Mouse (Mus musculus) ES-Bruce4 (cell line): ENCODE measurements at regions not wholly inside any gene's neighbourhood (a gene's known extent, or its start where the extent isn't known, plus 50 kb on each side); places are given as distances from the start of the nearest gene placed in this dataset.

Source experiments
- H3K27ac ChIP-seq: 2 replicates; pipeline ENCODE4 v1.5.1; 2012; ENCODE audit warnings: low read length, inconsistent platforms; ENCODE audit not compliant: insufficient read depth
- H3K27me3 ChIP-seq: 2 replicates; pipeline ENCODE4 v1.6.1; 2012; ENCODE audit warnings: mild to moderate bottlenecking, low read length, inconsistent platforms; ENCODE audit not compliant: control insufficient read depth, poor library complexity, insufficient read depth, severe bottlenecking
- H3K36me3 ChIP-seq: 2 replicates; pipeline ENCODE4 v1.6.1; 2012; ENCODE audit warnings: inconsistent platforms, mild to moderate bottlenecking, low read length, moderate library complexity; ENCODE audit not compliant: control insufficient read depth, poor library complexity, insufficient read depth, severe bottlenecking
- H3K4me1 ChIP-seq: one replicate; pipeline ENCODE4 v1.8.1; 2011; ENCODE audit warnings: low read length; ENCODE audit not compliant: control insufficient read depth, insufficient read depth
- H3K4me3 ChIP-seq: 2 replicates; pipeline ENCODE4 v1.5.1; 2011; ENCODE audit warnings: low read depth, mild to moderate bottlenecking, low read length
- H3K9ac ChIP-seq: 2 replicates; pipeline ENCODE4 v1.6.1; 2012; ENCODE audit warnings: low read depth, mild to moderate bottlenecking, inconsistent platforms; ENCODE audit not compliant: poor library complexity, severe bottlenecking
- H3K9me3 ChIP-seq: replicated peaks from 2 replicates; pipeline ENCODE4 v1.6.1; 2012; ENCODE audit warnings: mild to moderate bottlenecking, low read length, inconsistent platforms; ENCODE audit not compliant: control insufficient read depth, poor library complexity, insufficient read depth, severe bottlenecking
- CTCF ChIP-seq: IDR thresholded peaks from one replicate; pipeline ENCODE4 v1.8.1; 2011; ENCODE audit warnings: low read depth, low read length
- EP300 ChIP-seq: IDR thresholded peaks from 2 replicates; pipeline ENCODE4 v1.6.1; 2011; ENCODE audit warnings: low read depth, low read length; ENCODE audit not compliant: insufficient read depth
- POLR2A ChIP-seq: IDR thresholded peaks from one replicate; pipeline ENCODE4 v1.8.1; 2011; ENCODE audit warnings: low read length; ENCODE audit not compliant: insufficient read depth

GRCm38 (mm10) chr6:147727644-147728533, 252.3 kb downstream of the Ccdc91 start:
- no peak overlapping the region for H3K4me3 ChIP-seq
- no peaks in the 10 kb centered on the region for H3K36me3 ChIP-seq
- no peaks in the 10 kb centered on the region for H3K27me3 ChIP-seq
- H3K27ac ChIP-seq = no peak overlapping the region
- H3K9ac ChIP-seq = no peak overlapping the region
- TF ChIP-seq EP300 = no peak
- no peak for TF ChIP-seq POLR2A
- no peak for TF ChIP-seq CTCF
- H3K9me3 ChIP-seq = no peaks in the 10 kb centered on the region
- no peaks in the 10 kb centered on the region for H3K4me1 ChIP-seq

- H3K9me3 ChIP-seq = no peaks in the 10 kb centered on the region
- no peaks in the 10 kb centered on the region for H3K36me3 ChIP-seq
- H3K9ac ChIP-seq = no peak overlapping the region
- no peak overlapping the region for H3K4me3 ChIP-seq
- no peak for TF ChIP-seq EP300
- no peak for TF ChIP-seq CTCF
- no peak for TF ChIP-seq POLR2A
- H3K4me1 ChIP-seq = no peaks in the 10 kb centered on the region
- H3K27ac ChIP-seq = no peak overlapping the region
- no peaks in the 10 kb centered on the region for H3K27me3 ChIP-seq
Measured at GRCm38 (mm10) chr6:147729721-147730120, 254.1 kb downstream of the Ccdc91 start.

GRCm38 (mm10) chr6:147738621-147739325, 263.1 kb downstream of the Ccdc91 start:
- H3K9me3 ChIP-seq = no peaks in the 10 kb centered on the region
- H3K4me1 ChIP-seq = no peaks in the 10 kb centered on the region
- TF ChIP-seq POLR2A (no peak), CTCF (no peak), EP300 (no peak)
- no peaks in the 10 kb centered on the region for H3K36me3 ChIP-seq
- no peaks in the 10 kb centered on the region for H3K27me3 ChIP-seq
- no peak overlapping the region for H3K4me3 ChIP-seq
- no peak overlapping the region for H3K9ac ChIP-seq
- no peak overlapping the region for H3K27ac ChIP-seq

- no peaks in the 10 kb centered on the region for H3K27me3 ChIP-seq
- TF ChIP-seq POLR2A (no peak), EP300 (no peak), CTCF (no peak)
- no peak overlapping the region for H3K9ac ChIP-seq
- H3K36me3 ChIP-seq = no peaks in the 10 kb centered on the region
- H3K4me3 ChIP-seq = no peak overlapping the region
- H3K4me1 ChIP-seq = no peaks in the 10 kb centered on the region
- no peaks in the 10 kb centered on the region for H3K9me3 ChIP-seq
- H3K27ac ChIP-seq = no peak overlapping the region
Measured at GRCm38 (mm10) chr6:147741446-147741845, 265.8 kb downstream of the Ccdc91 start.

- no peaks in the 10 kb centered on the region for H3K9me3 ChIP-seq
- H3K4me3 ChIP-seq = no peak overlapping the region
- TF ChIP-seq CTCF (no peak), EP300 (no peak), POLR2A (no peak)
- no peak overlapping the region for H3K9ac ChIP-seq
- no peaks in the 10 kb centered on the region for H3K36me3 ChIP-seq
- no peak overlapping the region for H3K27ac ChIP-seq
- H3K4me1 ChIP-seq = no peaks in the 10 kb centered on the region
- H3K27me3 ChIP-seq = no peaks in the 10 kb centered on the region
Measured at GRCm38 (mm10) chr6:147744081-147744480, 268.5 kb downstream of the Ccdc91 start.

GRCm38 (mm10) chr6:147745690-147746089, 270.1 kb downstream of the Ccdc91 start:
- Histone ChIP-seq H3K36me3 (no peaks in the 10 kb centered on the region), H3K4me3 (no peak overlapping the region), H3K4me1 (no peaks in the 10 kb centered on the region), H3K27ac (no peak overlapping the region), H3K9ac (no peak overlapping the region), H3K27me3 (no peaks in the 10 kb centered on the region), H3K9me3 (no peaks in the 10 kb centered on the region)
- no peak for TF ChIP-seq POLR2A
- TF ChIP-seq EP300 = no peak
- no peak for TF ChIP-seq CTCF
